Mouse (Mus musculus) midbrain, embryonic 11.5 days (tissue): Measurements from ENCODE around the gene Htra1. TPM values are rescaled to one million over a fixed set of nuclear protein-coding genes. Genes with fewer than 3 reads are reported as not detected.

Source experiments
- ATAC-seq: fragments of 200-750 bp; cut with Nextera tagmentation; 2 replicates; pipeline ENCODE4 v1.8.0; 2017; ENCODE audit warnings: moderate TSS enrichment, moderate library complexity; ENCODE audit not compliant: low FRiP score
- DNase-seq: peaks from one replicate; pipeline ENCODE4 v3.0.0; 2015; ENCODE audit warnings: low spot score; ENCODE audit errors: missing footprints
- H3K27ac ChIP-seq: fragments of 300-500 bp; sonication (generic); 2 replicates; pipeline ENCODE4 v1.5.1; 2014; ENCODE audit warnings: low read depth, low read length
- H3K27me3 ChIP-seq: fragments of 300-500 bp; sonication (generic); 2 replicates; pipeline ENCODE4 v1.6.1; 2014; ENCODE audit warnings: mild to moderate bottlenecking, low read length, moderate library complexity, mixed read lengths; ENCODE audit not compliant: control insufficient read depth, insufficient read depth
- H3K36me3 ChIP-seq: fragments of 300-500 bp; sonication (generic); 2 replicates; pipeline ENCODE4 v1.6.1; 2014; ENCODE audit warnings: mild to moderate bottlenecking, low read length, moderate library complexity, mixed read lengths; ENCODE audit not compliant: control insufficient read depth, insufficient read depth
- H3K4me1 ChIP-seq: fragments of 300-500 bp; sonication (generic); 2 replicates; pipeline ENCODE4 v1.6.1; 2014; ENCODE audit warnings: low read length; ENCODE audit not compliant: control insufficient read depth, insufficient read depth
- H3K4me2 ChIP-seq: fragments of 300-500 bp; sonication (generic); 2 replicates; pipeline ENCODE4 v1.6.1; 2014; ENCODE audit warnings: mild to moderate bottlenecking, moderate library complexity
- H3K4me3 ChIP-seq: fragments of 300-500 bp; sonication (generic); 2 replicates; pipeline ENCODE4 v1.5.1; 2014; ENCODE audit warnings: low read depth, low read length
- H3K9ac ChIP-seq: fragments of 300-500 bp; sonication (generic); 2 replicates; pipeline ENCODE4 v1.6.1; 2014; ENCODE audit warnings: low read length
- H3K9me3 ChIP-seq: fragments of 300-500 bp; sonication (generic); 2 replicates; pipeline ENCODE4 v1.6.1; 2016; ENCODE audit warnings: low read length; ENCODE audit not compliant: control insufficient read depth
- WGBS: fragments of 180-500 bp; shearing (Covaris S2); extraction: QIAGEN DNeasy Blood & Tissue Kit; methylation state at CpG from one replicate; pipeline ENCODE4 v1.1.7; 2014; 5-methylcytosine and 5-hydroxymethylcytosine counted together
- polyA plus RNA-seq: library from polyadenylated mRNA; unstranded; fragments of >200 nt; fragmentation: Nextera tagmentation; extraction: Ambion mirVana; gene quantifications from 2 replicates; pipeline ENCODE4 v1.2.1, GENCODE M21; 2014

Gene Htra1
- polyA plus RNA-seq, 1 experiment from 2014 or later, result 2.7 TPM

GRCm38 (mm10) chr7:130940733-130941132 lies 4.8 kb downstream of the Htra1 start:
- Histone ChIP-seq H3K27ac (no peak overlapping the region), H3K36me3 (no peaks in the 10 kb centered on the region), H3K4me3 (no peak overlapping the region), H3K4me1 (peaks cover 5% of the 10 kb centered on the region; the same call in 1 of the 2 replicates), H3K27me3 (peaks cover 28% of the 10 kb centered on the region), H3K9me3 (no peaks in the 10 kb centered on the region), H3K9ac (no peak overlapping the region), H3K4me2 (no peak overlapping the region)
- DNase-seq (no peak), ATAC-seq (no peak)
- WGBS, result 85% methylated on average over 8 of the region's 8 CpGs

- DNase-seq (no peak), ATAC-seq (no peak)
- Histone ChIP-seq H3K4me1 (no peaks in the 10 kb centered on the region), H3K4me2 (no peak overlapping the region), H3K9ac (no peak overlapping the region), H3K9me3 (no peaks in the 10 kb centered on the region), H3K27ac (no peak overlapping the region), H3K4me3 (no peak overlapping the region), H3K36me3 (no peaks in the 10 kb centered on the region), H3K27me3 (peaks cover 2% of the 10 kb centered on the region)
- WGBS, result 86% methylated on average over 9 of the region's 9 CpGs
These were observed 7.5 kb downstream of the Htra1 start for GRCm38 (mm10) chr7:130943280-130943895.

- no peaks in the 10 kb centered on the region for H3K9me3 ChIP-seq
- WGBS, result 89% methylated on average over 11 of the region's 11 CpGs
- H3K4me2 ChIP-seq, result no peak overlapping the region
- no peak for DNase-seq
- no peaks in the 10 kb centered on the region for H3K36me3 ChIP-seq
- H3K27ac ChIP-seq, result no peak overlapping the region
- no peaks in the 10 kb centered on the region; the same call in 1 of the 2 replicates for H3K27me3 ChIP-seq
- H3K4me1 ChIP-seq, result no peaks in the 10 kb centered on the region
- H3K4me3 ChIP-seq, result no peak overlapping the region
- no peak for ATAC-seq
- no peak overlapping the region for H3K9ac ChIP-seq
These were observed 9.0 kb downstream of the Htra1 start for GRCm38 (mm10) chr7:130944766-130945475.

GRCm38 (mm10) chr7:130945730-130946129 lies 9.8 kb downstream of the Htra1 start:
- Histone ChIP-seq H3K9me3 (no peaks in the 10 kb centered on the region), H3K9ac (no peak overlapping the region), H3K27ac (no peak overlapping the region), H3K36me3 (no peaks in the 10 kb centered on the region), H3K4me2 (no peak overlapping the region), H3K4me3 (no peak overlapping the region), H3K27me3 (no peaks in the 10 kb centered on the region), H3K4me1 (no peaks in the 10 kb centered on the region)
- 88% methylated on average over 3 of the region's 3 CpGs for WGBS
- DNase-seq (no peak), ATAC-seq (no peak)

- no peak for DNase-seq
- no peak overlapping the region for H3K27ac ChIP-seq
- H3K4me2 ChIP-seq, result no peak overlapping the region
- no peak overlapping the region for H3K9ac ChIP-seq
- H3K4me1 ChIP-seq, result no peaks in the 10 kb centered on the region
- H3K9me3 ChIP-seq, result no peaks in the 10 kb centered on the region
- WGBS, result 89% methylated on average over 12 of the region's 12 CpGs
- H3K36me3 ChIP-seq, result no peaks in the 10 kb centered on the region
- ATAC-seq, result no peak
- H3K4me3 ChIP-seq, result no peak overlapping the region
- no peaks in the 10 kb centered on the region for H3K27me3 ChIP-seq
These were observed 10.4 kb downstream of the Htra1 start for GRCm38 (mm10) chr7:130946303-130946702.

DNA sequence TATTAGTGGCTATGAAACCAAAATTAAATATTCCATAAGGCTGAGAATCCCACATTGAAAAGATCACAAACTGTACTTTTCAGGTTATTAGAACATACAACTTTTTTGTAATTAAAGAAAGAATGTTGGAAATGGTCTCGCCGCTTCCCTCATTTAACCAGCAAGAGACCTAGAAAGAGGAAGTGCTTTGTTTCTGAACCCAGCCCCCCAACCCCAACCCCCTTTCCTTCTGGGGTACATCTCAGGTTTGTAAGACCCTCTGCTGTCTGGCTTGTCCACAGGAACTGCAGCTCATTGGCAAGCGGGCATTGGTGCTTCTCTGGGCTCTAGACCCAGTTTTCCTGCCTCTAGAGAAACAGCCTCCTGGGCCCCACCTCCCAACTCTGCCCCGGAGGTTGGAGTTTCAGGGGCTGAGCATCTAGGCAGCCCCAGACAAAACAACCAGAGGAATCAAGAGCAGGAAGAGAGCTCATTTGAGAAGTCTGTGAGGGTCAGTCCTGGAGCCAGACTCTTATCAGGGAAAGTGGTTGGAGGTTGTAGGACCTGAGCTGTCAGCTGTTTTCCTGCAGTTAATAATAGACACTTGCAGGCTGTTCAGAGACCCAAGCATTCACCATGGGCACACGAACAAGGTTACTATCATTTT lies 12.8 kb downstream of the Htra1 start:
- H3K27me3 ChIP-seq, result no peaks in the 10 kb centered on the region
- DNase-seq (no peak), ATAC-seq (no peak)
- H3K27ac ChIP-seq, result no peak overlapping the region
- WGBS, result 72% methylated on average over 5 of the region's 5 CpGs
- no peaks in the 10 kb centered on the region for H3K36me3 ChIP-seq
- H3K9me3 ChIP-seq, result no peaks in the 10 kb centered on the region
- H3K4me2 ChIP-seq, result no peak overlapping the region
- no peak overlapping the region for H3K9ac ChIP-seq
- H3K4me1 ChIP-seq, result no peaks in the 10 kb centered on the region
- no peak overlapping the region for H3K4me3 ChIP-seq

DNA sequence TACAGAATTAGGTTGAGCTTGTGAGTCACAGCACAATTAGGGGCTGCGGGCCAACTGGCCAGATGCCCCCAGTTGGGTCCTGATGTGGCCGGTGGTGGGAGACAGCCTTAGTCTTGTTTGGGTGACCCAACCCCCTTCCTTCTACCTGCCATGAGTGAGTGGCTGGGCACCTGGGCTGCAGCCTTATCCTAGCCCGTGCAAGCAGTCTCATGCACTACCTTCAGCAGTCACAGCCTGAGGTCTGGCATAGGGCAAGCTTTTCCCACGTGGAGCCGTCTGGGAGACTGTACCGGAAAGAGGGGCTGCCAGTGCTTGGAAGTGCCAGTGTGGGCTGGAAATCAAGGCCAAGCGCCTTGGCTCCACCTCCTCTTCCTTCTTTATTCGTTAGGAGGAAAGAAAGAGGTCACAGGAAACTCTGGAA lies 13.4 kb downstream of the Htra1 start:
- Histone ChIP-seq H3K4me3 (no peak overlapping the region), H3K9ac (no peak overlapping the region), H3K27ac (no peak overlapping the region), H3K4me1 (no peaks in the 10 kb centered on the region), H3K27me3 (no peaks in the 10 kb centered on the region), H3K9me3 (no peaks in the 10 kb centered on the region), H3K4me2 (no peak overlapping the region), H3K36me3 (no peaks in the 10 kb centered on the region)
- DNase-seq (no peak), ATAC-seq (no peak)
- 62% methylated on average over 8 of the region's 8 CpGs for WGBS

DNA sequence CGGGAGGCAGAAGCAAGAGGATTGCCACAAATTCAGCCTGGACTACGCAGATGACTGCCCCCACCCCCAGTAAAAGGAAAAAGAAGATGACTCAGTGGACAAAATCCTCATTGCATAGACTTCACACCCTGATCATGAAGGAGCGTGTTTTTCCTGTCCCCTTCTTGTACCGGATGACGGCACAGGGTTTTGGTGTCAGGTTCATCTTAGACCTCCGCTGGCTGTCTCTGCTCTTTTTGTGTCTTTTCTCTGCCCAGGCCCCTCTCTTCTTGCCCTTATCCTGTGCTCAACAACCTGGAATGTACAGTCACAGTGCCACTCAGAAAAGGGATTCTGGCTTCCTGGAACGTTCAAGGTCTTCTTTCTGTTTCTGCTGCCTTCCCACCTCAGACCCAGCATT lies 14.6 kb downstream of the Htra1 start:
- Histone ChIP-seq H3K27ac (no peak overlapping the region), H3K4me2 (no peak overlapping the region), H3K27me3 (no peaks in the 10 kb centered on the region), H3K36me3 (no peaks in the 10 kb centered on the region), H3K4me1 (no peaks in the 10 kb centered on the region), H3K4me3 (no peak overlapping the region), H3K9me3 (no peaks in the 10 kb centered on the region), H3K9ac (no peak overlapping the region)
- whole genome bisulfite sequencing, result 93% methylated on average over 7 of the region's 7 CpGs
- ATAC-seq (no peak), DNase-seq (no peak)

DNA sequence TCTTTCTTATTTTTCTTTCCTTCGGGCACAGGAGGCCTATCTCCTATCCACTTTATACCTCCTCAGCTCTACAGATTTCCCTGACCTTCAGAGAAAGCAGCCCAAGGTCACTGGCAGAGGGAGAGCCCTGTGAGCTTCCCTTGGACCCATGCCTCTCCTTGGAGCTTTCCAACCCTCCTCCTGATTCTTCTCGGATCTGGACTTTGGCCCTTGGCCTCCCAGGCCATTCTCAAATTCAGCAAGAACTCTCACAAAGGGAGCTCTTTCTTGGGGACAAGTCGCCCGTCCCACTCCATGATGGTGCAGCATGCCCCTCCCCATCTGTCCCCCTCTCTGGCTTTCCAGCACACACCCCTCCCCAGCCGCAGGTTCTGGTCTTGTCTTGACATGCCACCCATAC lies 15.1 kb downstream of the Htra1 start:
- DNase-seq (no peak), ATAC-seq (no peak)
- Histone ChIP-seq H3K9me3 (no peaks in the 10 kb centered on the region), H3K4me3 (no peak overlapping the region), H3K27ac (no peak overlapping the region), H3K36me3 (no peaks in the 10 kb centered on the region), H3K9ac (no peak overlapping the region), H3K4me2 (no peak overlapping the region), H3K27me3 (no peaks in the 10 kb centered on the region), H3K4me1 (no peaks in the 10 kb centered on the region)
- WGBS, result 96% methylated on average over 5 of the region's 5 CpGs
